Mouse (Mus musculus): Measurements from ENCODE around the gene Ncoa4.

DNA sequence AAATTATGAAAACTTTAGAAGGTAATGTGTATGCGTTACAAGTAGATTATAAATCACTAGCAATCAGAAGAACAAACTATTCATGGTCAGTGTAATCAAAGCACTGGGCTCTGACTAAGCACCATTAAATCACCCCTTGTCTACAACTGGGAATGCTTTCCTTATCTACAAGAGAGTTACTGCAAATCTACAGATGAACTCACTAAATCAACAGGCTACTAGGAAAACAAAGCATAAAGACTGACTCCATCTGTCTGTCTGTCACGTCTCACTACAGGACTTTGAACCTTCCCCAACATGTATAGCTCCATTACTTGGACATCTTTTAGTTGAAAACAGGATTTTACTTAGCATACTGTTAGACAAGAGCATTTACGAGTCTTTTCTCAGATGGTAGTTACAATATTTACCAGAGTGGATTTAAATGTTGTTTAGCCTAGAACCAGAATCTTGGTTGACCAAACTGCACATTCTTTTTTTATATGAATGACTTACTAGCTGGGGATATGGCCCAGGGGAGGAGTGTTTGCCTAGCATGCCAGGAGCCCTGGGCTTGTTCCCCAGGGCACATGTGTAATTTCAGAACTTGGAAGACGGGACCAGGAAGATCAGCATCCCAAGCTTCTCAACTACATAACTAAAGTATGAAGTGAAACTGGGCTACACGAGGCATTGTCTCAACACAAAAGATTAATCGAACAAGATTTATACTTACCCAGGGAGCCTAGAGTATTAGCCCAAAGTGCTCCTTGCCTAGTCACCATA is 31.1 kb downstream of the Ncoa4 start:
- TF ChIP-seq CTCF (conservative IDR thresholded peaks at IDR 0.05; ENCODE audit: low read length): no peak
- TF ChIP-seq POU5F1 (IDR thresholded peaks at IDR 0.05; ENCODE audit: borderline replicate concordance, low read length): no peak
- TF ChIP-seq NANOG (IDR thresholded peaks at IDR 0.05; ENCODE audit: borderline replicate concordance, low read length): no peak

All from E14TG2a.4 (cell line).